Mouse (Mus musculus) lung, embryonic 15.5 days (tissue): ENCODE measurements around the gene Tmem129. TPM values are rescaled to one million over a fixed set of nuclear protein-coding genes. Genes with fewer than 3 reads are reported as not detected.

ENCODE experiments used
- ATAC-seq: fragments of 200-750 bp; cut with Nextera tagmentation; 2 replicates; pipeline ENCODE4 v1.8.0; 2017; ENCODE audit warnings: moderate number of reproducible peaks, borderline replicate concordance; ENCODE audit not compliant: low FRiP score, low TSS enrichment; ENCODE audit errors: extremely low read depth
- H3K27ac ChIP-seq: fragments of 300-500 bp; sonication (generic); 2 replicates; pipeline ENCODE4 v1.5.1; 2015; ENCODE audit warnings: moderate library complexity, mild to moderate bottlenecking, inconsistent platforms
- H3K27me3 ChIP-seq: fragments of 300-500 bp; sonication (generic); 2 replicates; pipeline ENCODE4 v1.6.1; 2015; ENCODE audit warnings: inconsistent platforms
- H3K36me3 ChIP-seq: fragments of 300-500 bp; sonication (generic); 2 replicates; pipeline ENCODE4 v1.6.1; 2015; ENCODE audit warnings: inconsistent platforms
- H3K4me1 ChIP-seq: fragments of 300-500 bp; sonication (generic); 2 replicates; pipeline ENCODE4 v1.6.1; 2015; ENCODE audit warnings: inconsistent platforms
- H3K4me2 ChIP-seq: fragments of 300-500 bp; sonication (generic); 2 replicates; pipeline ENCODE4 v1.6.1; 2015; ENCODE audit warnings: inconsistent platforms, mild to moderate bottlenecking, moderate library complexity
- H3K4me3 ChIP-seq: fragments of 300-500 bp; sonication (generic); 2 replicates; pipeline ENCODE4 v1.5.1; 2015; ENCODE audit warnings: mild to moderate bottlenecking, inconsistent platforms
- H3K9ac ChIP-seq: fragments of 300-500 bp; sonication (generic); 2 replicates; pipeline ENCODE4 v1.6.1; 2015; ENCODE audit warnings: inconsistent platforms
- H3K9me3 ChIP-seq: fragments of 300-500 bp; sonication (generic); 2 replicates; pipeline ENCODE4 v1.6.1; 2016; ENCODE audit warnings: inconsistent platforms
- whole genome bisulfite sequencing: fragments of 180-500 bp; shearing (Covaris S2); methylation state at CpG from one replicate; pipeline ENCODE4 v1.1.7; 2015; 5-methylcytosine and 5-hydroxymethylcytosine counted together
- polyA plus RNA-seq: library from polyadenylated mRNA; unstranded; fragments of >200 nt; fragmentation: Nextera tagmentation; extraction: Ambion mirVana; gene quantifications from 2 replicates; pipeline ENCODE4 v1.2.1, GENCODE M21; 2015

Gene Tmem129
- polyA plus RNA-seq, 1 experiment from 2014 or later = 39.7 TPM

- no peaks in the 10 kb centered on the region for H3K9me3 ChIP-seq
- peak overlapping the region; percentile 77 for H3K4me2 ChIP-seq
- peaks cover 88% of the 10 kb centered on the region for H3K4me1 ChIP-seq
- no peak overlapping the region for H3K4me3 ChIP-seq
- H3K9ac ChIP-seq = no peak overlapping the region
- whole genome bisulfite sequencing = 58% methylated on average over 5 of the region's 5 CpGs
- peak overlapping the region; percentile 98 for H3K27ac ChIP-seq
- H3K36me3 ChIP-seq = no peaks in the 10 kb centered on the region
- peak; percentile 47 for ATAC-seq
- H3K27me3 ChIP-seq = 0 out of 2 replicates have a peak, but pooled peaks cover 5% of the 10 kb centered on the region
Observed at GRCm38 (mm10) chr5:33696430-33696829, 38.2 kb upstream of the Tmem129 start.

GRCm38 (mm10) chr5:33695718-33696121, 37.5 kb upstream of the Tmem129 start:
- Histone ChIP-seq H3K9me3 (no peaks in the 10 kb centered on the region), H3K4me2 (peak overlapping the region; percentile 77), H3K27me3 (0 out of 2 replicates have a peak, but pooled peaks cover 5% of the 10 kb centered on the region), H3K4me3 (peak overlapping the region; percentile 42), H3K36me3 (no peaks in the 10 kb centered on the region), H3K27ac (peak overlapping the region; percentile 98), H3K9ac (peak overlapping the region; percentile 46), H3K4me1 (peaks cover 85% of the 10 kb centered on the region)
- WGBS = 6% methylated on average over 24 of the region's 24 CpGs
- peak; percentile 25; the same call in 1 of the 2 replicates for ATAC-seq

- H3K9me3 ChIP-seq = no peaks in the 10 kb centered on the region
- peak overlapping the region; percentile 42 for H3K4me3 ChIP-seq
- peak overlapping the region; percentile 98 for H3K27ac ChIP-seq
- WGBS = 3% methylated on average over 67 of the region's 71 CpGs
- peak; percentile 58 for ATAC-seq
- H3K27me3 ChIP-seq = 0 out of 2 replicates have a peak, but pooled peaks cover 5% of the 10 kb centered on the region
- H3K9ac ChIP-seq = peak overlapping the region; percentile 46
- peaks cover 85% of the 10 kb centered on the region for H3K4me1 ChIP-seq
- no peaks in the 10 kb centered on the region for H3K36me3 ChIP-seq
- H3K4me2 ChIP-seq = peak overlapping the region; percentile 77
Observed at GRCm38 (mm10) chr5:33694848-33695717, 36.9 kb upstream of the Tmem129 start.

GRCm38 (mm10) chr5:33694461-33694847, 36.2 kb upstream of the Tmem129 start:
- ATAC-seq = no peak
- 0 out of 2 replicates have a peak overlapping the region, but pooled peaks have one; percentile 77 for H3K4me2 ChIP-seq
- H3K9ac ChIP-seq = no peak overlapping the region
- H3K9me3 ChIP-seq = no peaks in the 10 kb centered on the region
- H3K27ac ChIP-seq = peak overlapping the region; percentile 98
- H3K4me3 ChIP-seq = no peak overlapping the region
- peaks cover 85% of the 10 kb centered on the region for H3K4me1 ChIP-seq
- 55% methylated on average over 9 of the region's 9 CpGs for WGBS
- H3K27me3 ChIP-seq = 0 out of 2 replicates have a peak, but pooled peaks cover 5% of the 10 kb centered on the region
- no peaks in the 10 kb centered on the region for H3K36me3 ChIP-seq

- H3K9ac ChIP-seq = peak overlapping the region; percentile 43; the same call in 1 of the 2 replicates
- H3K4me3 ChIP-seq = no peak overlapping the region
- no peaks in the 10 kb centered on the region for H3K9me3 ChIP-seq
- H3K36me3 ChIP-seq = no peaks in the 10 kb centered on the region
- 0 out of 2 replicates have a peak, but pooled peaks cover 5% of the 10 kb centered on the region for H3K27me3 ChIP-seq
- ATAC-seq = peak; percentile 15; the same call in 1 of the 2 replicates
- 3% methylated on average over 24 of the region's 24 CpGs for WGBS
- peak overlapping the region; percentile 98 for H3K27ac ChIP-seq
- H3K4me2 ChIP-seq = peak overlapping the region; percentile 36
- H3K4me1 ChIP-seq = peaks cover 79% of the 10 kb centered on the region
Observed at GRCm38 (mm10) chr5:33692393-33692792, 34.2 kb upstream of the Tmem129 start.

GRCm38 (mm10) chr5:33689852-33690645, 31.8 kb upstream of the Tmem129 start:
- ATAC-seq = no peak
- 0 out of 2 replicates have a peak, but pooled peaks cover 5% of the 10 kb centered on the region for H3K27me3 ChIP-seq
- no peaks in the 10 kb centered on the region for H3K36me3 ChIP-seq
- no peak overlapping the region for H3K4me3 ChIP-seq
- H3K27ac ChIP-seq = peak overlapping the region; percentile 25; the same call in 1 of the 2 replicates
- no peak overlapping the region for H3K4me2 ChIP-seq
- no peak overlapping the region for H3K9ac ChIP-seq
- no peaks in the 10 kb centered on the region for H3K9me3 ChIP-seq
- H3K4me1 ChIP-seq = peaks cover 66% of the 10 kb centered on the region
- 73% methylated on average over 11 of the region's 11 CpGs for WGBS

- Histone ChIP-seq H3K27me3 (0 out of 2 replicates have a peak, but pooled peaks cover 2% of the 10 kb centered on the region), H3K4me3 (no peak overlapping the region), H3K36me3 (no peaks in the 10 kb centered on the region), H3K4me2 (no peak overlapping the region), H3K9me3 (no peaks in the 10 kb centered on the region), H3K9ac (no peak overlapping the region), H3K27ac (peak overlapping the region; percentile 60), H3K4me1 (peaks cover 63% of the 10 kb centered on the region)
- WGBS = 59% methylated on average over 19 of the region's 20 CpGs
- peak; percentile 20; the same call in 1 of the 2 replicates for ATAC-seq
Observed at GRCm38 (mm10) chr5:33689221-33689844, 31.1 kb upstream of the Tmem129 start.

- H3K9me3 ChIP-seq = no peaks in the 10 kb centered on the region
- H3K4me1 ChIP-seq = peaks cover 57% of the 10 kb centered on the region
- no peak overlapping the region for H3K4me3 ChIP-seq
- H3K27me3 ChIP-seq = no peaks in the 10 kb centered on the region
- H3K9ac ChIP-seq = no peak overlapping the region
- WGBS = 57% methylated on average over 14 of the region's 14 CpGs
- H3K4me2 ChIP-seq = no peak overlapping the region
- peak overlapping the region; percentile 60 for H3K27ac ChIP-seq
- ATAC-seq = no peak
- H3K36me3 ChIP-seq = no peaks in the 10 kb centered on the region
Observed at GRCm38 (mm10) chr5:33688278-33689220, 30.3 kb upstream of the Tmem129 start.

GRCm38 (mm10) chr5:33687142-33687541, 28.9 kb upstream of the Tmem129 start:
- Histone ChIP-seq H3K4me3 (no peak overlapping the region), H3K4me2 (no peak overlapping the region), H3K27ac (no peak overlapping the region), H3K9ac (no peak overlapping the region), H3K4me1 (peaks cover 44% of the 10 kb centered on the region), H3K9me3 (no peaks in the 10 kb centered on the region), H3K27me3 (no peaks in the 10 kb centered on the region), H3K36me3 (no peaks in the 10 kb centered on the region)
- ATAC-seq = no peak
- 63% methylated on average over 4 of the region's 4 CpGs for WGBS

GRCm38 (mm10) chr5:33684932-33685331, 26.7 kb upstream of the Tmem129 start:
- 81% methylated on average over 4 of the region's 4 CpGs for WGBS
- H3K4me2 ChIP-seq = no peak overlapping the region
- no peaks in the 10 kb centered on the region for H3K27me3 ChIP-seq
- H3K27ac ChIP-seq = no peak overlapping the region
- H3K9ac ChIP-seq = no peak overlapping the region
- H3K4me3 ChIP-seq = no peak overlapping the region
- H3K36me3 ChIP-seq = no peaks in the 10 kb centered on the region
- peaks cover 38% of the 10 kb centered on the region for H3K4me1 ChIP-seq
- ATAC-seq = no peak
- H3K9me3 ChIP-seq = no peaks in the 10 kb centered on the region
